Mouse (Mus musculus): Measurements from ENCODE around the gene Gfap. TPM values are rescaled to one million over a fixed set of nuclear protein-coding genes. Genes with fewer than 3 reads are reported as not detected.

The Gfap gene
- total and polyA plus RNA-seq, 3 experiments, result not detected

- dilution Hi-C loops (cut with MboI; ENCODE audit: extremely low pct_ligation_motif_present, extremely low pct_unique_long_range_greater_than_20kb, low sequenced_read_pairs), result no loop called here
- TF ChIP-seq MAX (IDR thresholded peaks at IDR 0.05; ENCODE audit: low read length) (no peak), UBTF (IDR thresholded peaks at IDR 0.05; ENCODE audit: low read depth, low read length) (no peak), HCFC1 (IDR thresholded peaks at IDR 0.05; ENCODE audit: low read depth, low read length) (no peak), SIN3A (IDR thresholded peaks at IDR 0.05; ENCODE audit: low read length) (no peak), POLR2A (IDR thresholded peaks at IDR 0.05; ENCODE audit: low read depth, low read length) (no peak), RAD21 (IDR thresholded peaks at IDR 0.05; ENCODE audit: low read depth, low read length) (no peak)
Observed at GRCm38 (mm10) chr11:102874801-102875334, 25.8 kb downstream of the Gfap start.

DNA sequence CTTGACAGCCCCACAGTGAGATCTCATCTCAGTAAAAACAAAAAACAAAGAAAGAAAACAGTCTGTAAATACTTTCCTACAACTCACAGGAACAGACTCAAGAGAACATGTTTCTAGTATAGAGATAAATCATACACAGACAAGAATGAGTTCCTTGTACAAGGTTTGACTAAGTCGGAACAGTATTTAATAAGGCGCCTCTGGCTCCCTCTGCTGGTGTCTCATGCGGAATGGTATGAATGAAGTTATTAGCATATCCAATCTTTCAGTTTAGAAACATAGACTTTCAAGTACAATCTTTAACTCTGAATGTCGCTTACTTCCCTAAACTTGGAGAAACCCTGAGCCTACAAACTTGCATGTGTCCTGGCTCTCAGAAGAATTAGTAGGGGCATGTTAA is 36.4 kb downstream of the Gfap start:
- Histone ChIP-seq H3K9ac (ENCODE audit: insufficient read depth, low read depth) (no peak overlapping the region), H3K4me1 (ENCODE audit: control insufficient read depth in 1 of 2, insufficient read depth in 2 of 2) (no peaks in the 10 kb centered on the region), H3K4me3 (replicated peaks in 1 of 3; ENCODE audit: low read depth in 2 of 3, low read length in 2 of 3, poor library complexity in 1 of 3) (no peak overlapping the region), H3K36me3 (replicated peaks in 1 of 2; ENCODE audit: control insufficient read depth in 1 of 2, insufficient read depth in 1 of 2, low read length in 1 of 2) (peaks cover 80 to 96% of the 10 kb centered on the region in 2 experiments), H3K79me2 (replicated peaks; ENCODE audit: control insufficient read depth, extremely low read depth, insufficient read depth, poor library complexity, severe bottlenecking) (no peaks in the 10 kb centered on the region), H3K4me2 (ENCODE audit: insufficient read depth, low read depth, poor library complexity, severe bottlenecking) (no peak overlapping the region), H3K9me3 (replicated peaks; ENCODE audit: low read length) (no peaks in the 10 kb centered on the region), H3K27me3 (replicated peaks) (no peaks in the 10 kb centered on the region), H3K27ac (ENCODE audit: insufficient read depth, low read depth) (no peak overlapping the region)
- dilution Hi-C loops (cut with MboI; ENCODE audit: extremely low pct_ligation_motif_present, extremely low pct_unique_long_range_greater_than_20kb, low sequenced_read_pairs) (no loop called here), in situ Hi-C loops (cut with MboI; ENCODE audit: low pct_ligation_motif_present, low pct_unique_long_range_greater_than_20kb, low sequenced_read_pairs) (loop anchor here (10.0 kb wide), 1 partner anchor 89 kb away; no protein-coding TSS in a partner anchor)
- no peak for TF ChIP-seq BHLHE40 (IDR thresholded peaks at IDR 0.05; ENCODE audit: low read depth, low read length)
- TF ChIP-seq SMC3 (IDR thresholded peaks at IDR 0.05; ENCODE audit: low read depth, low read length), result peak; percentile 70
- TF ChIP-seq POLR2A (IDR thresholded peaks at IDR 0.05; ENCODE audit: low read depth, low read length), result no peak
- TF ChIP-seq CTCF (conservative IDR thresholded peaks at IDR 0.05 in 1 of 2, IDR thresholded peaks at IDR 0.05 in 1 of 2; ENCODE audit: low read depth in 2 of 2, low read length in 2 of 2), result peak; percentile 48 to 83; a peak in 3 of 4 replicates
- TF ChIP-seq E2F4 (IDR thresholded peaks at IDR 0.05; ENCODE audit: insufficient replicate concordance, low read depth, low read length), result no peak
- TF ChIP-seq RAD21 (IDR thresholded peaks at IDR 0.05; ENCODE audit: low read depth, low read length), result peak; percentile 52
- DNase-seq (ENCODE audit: extremely low read depth), result peak; percentile 70

More at GRCm38 (mm10) chr11:102874801-102875334, 25.8 kb downstream of the Gfap start:
- peaks cover 46 to 78% of the 10 kb centered on the region in 2 experiments for H3K36me3 ChIP-seq (replicated peaks in 1 of 2; ENCODE audit: control insufficient read depth in 1 of 2, insufficient read depth in 1 of 2, low read length in 1 of 2)
- H3K9ac ChIP-seq (ENCODE audit: insufficient read depth, low read depth), result no peak overlapping the region
- no peak overlapping the region for H3K27ac ChIP-seq (ENCODE audit: insufficient read depth, low read depth)
- H3K79me2 ChIP-seq (replicated peaks; ENCODE audit: control insufficient read depth, extremely low read depth, insufficient read depth, poor library complexity, severe bottlenecking), result peaks cover 22% of the 10 kb centered on the region
- H3K27me3 ChIP-seq (replicated peaks), result no peaks in the 10 kb centered on the region
- no peaks in the 10 kb centered on the region for H3K9me3 ChIP-seq (replicated peaks; ENCODE audit: low read length)
- in situ Hi-C loops (cut with MboI; ENCODE audit: low pct_ligation_motif_present, low pct_unique_long_range_greater_than_20kb, low sequenced_read_pairs), result no loop called here
- H3K4me2 ChIP-seq (ENCODE audit: insufficient read depth, low read depth, poor library complexity, severe bottlenecking), result no peak overlapping the region
- no peak for DNase-seq (ENCODE audit: extremely low read depth)
- no peak overlapping the region for H3K4me3 ChIP-seq (replicated peaks in 1 of 3; ENCODE audit: low read depth in 2 of 3, low read length in 2 of 3, poor library complexity in 1 of 3)
- H3K4me1 ChIP-seq (ENCODE audit: control insufficient read depth in 1 of 2, insufficient read depth in 2 of 2), result peaks cover 6 to 14% of the 10 kb centered on the region in 2 experiments

GRCm38 (mm10) chr11:102859933-102860332 is 40.8 kb downstream of the Gfap start:
- in situ Hi-C loops (cut with MboI; ENCODE audit: low pct_ligation_motif_present, low pct_unique_long_range_greater_than_20kb, low sequenced_read_pairs), result loop anchor here (10.0 kb wide), 1 partner anchor 85 kb away; no protein-coding TSS in a partner anchor
- H3K36me3 ChIP-seq (replicated peaks in 1 of 2; ENCODE audit: control insufficient read depth in 1 of 2, insufficient read depth in 1 of 2, low read length in 1 of 2), result peaks cover 88 to 98% of the 10 kb centered on the region in 2 experiments
- no peak for DNase-seq (ENCODE audit: extremely low read depth)
- no peaks in the 10 kb centered on the region for H3K9me3 ChIP-seq (replicated peaks; ENCODE audit: low read length)
- no peak overlapping the region for H3K4me2 ChIP-seq (ENCODE audit: insufficient read depth, low read depth, poor library complexity, severe bottlenecking)
- no peak overlapping the region for H3K27ac ChIP-seq (ENCODE audit: insufficient read depth, low read depth)
- H3K9ac ChIP-seq (ENCODE audit: insufficient read depth, low read depth), result no peak overlapping the region
- dilution Hi-C loops (cut with MboI; ENCODE audit: extremely low pct_ligation_motif_present, extremely low pct_unique_long_range_greater_than_20kb, low sequenced_read_pairs), result no loop called here
- H3K27me3 ChIP-seq (replicated peaks), result no peaks in the 10 kb centered on the region
- no peaks in the 10 kb centered on the region for H3K79me2 ChIP-seq (replicated peaks; ENCODE audit: control insufficient read depth, extremely low read depth, insufficient read depth, poor library complexity, severe bottlenecking)
- H3K4me1 ChIP-seq (ENCODE audit: control insufficient read depth in 1 of 2, insufficient read depth in 2 of 2), result no peaks in the 10 kb centered on the region
- H3K4me3 ChIP-seq (replicated peaks in 1 of 3; ENCODE audit: low read depth in 2 of 3, low read length in 2 of 3, poor library complexity in 1 of 3), result no peak overlapping the region
- TF ChIP-seq ETS1 (conservative IDR thresholded peaks at IDR 0.05; ENCODE audit: low read depth, low read length), result no peak
- no peak for TF ChIP-seq RCOR1 (conservative IDR thresholded peaks at IDR 0.05; ENCODE audit: low read depth, low read length)
- no peak for TF ChIP-seq NRF1 (IDR thresholded peaks at IDR 0.05; ENCODE audit: low read depth, low read length)
- no peak for TF ChIP-seq ZMIZ1 (IDR thresholded peaks at IDR 0.05; ENCODE audit: low read depth, low read length)
- TF ChIP-seq MEF2A (IDR thresholded peaks at IDR 0.05; ENCODE audit: borderline replicate concordance, low read depth, low read length), result no peak
- TF ChIP-seq CHD1 (IDR thresholded peaks at IDR 0.05; ENCODE audit: low read depth, low read length), result no peak
- TF ChIP-seq USF1 (IDR thresholded peaks at IDR 0.05; ENCODE audit: low read depth, low read length), result no peak
- no peak for TF ChIP-seq MAX (IDR thresholded peaks at IDR 0.05; ENCODE audit: low read length)
- no peak for TF ChIP-seq E2F4 (IDR thresholded peaks at IDR 0.05; ENCODE audit: insufficient replicate concordance, low read depth, low read length)
- no peak for TF ChIP-seq UBTF (IDR thresholded peaks at IDR 0.05; ENCODE audit: low read depth, low read length)
- no peak for TF ChIP-seq NELFE (IDR thresholded peaks at IDR 0.05; ENCODE audit: low read depth, low read length)
- TF ChIP-seq MAZ (IDR thresholded peaks at IDR 0.05; ENCODE audit: low read depth, low read length), result no peak
- TF ChIP-seq PAX5 (IDR thresholded peaks at IDR 0.05; ENCODE audit: low read length), result no peak
- no peak for TF ChIP-seq MXI1 (IDR thresholded peaks at IDR 0.05; ENCODE audit: low read depth, low read length)
- TF ChIP-seq TCF12 (IDR thresholded peaks at IDR 0.05; ENCODE audit: low read depth, low read length), result no peak
- TF ChIP-seq ZKSCAN1 (IDR thresholded peaks at IDR 0.05; ENCODE audit: borderline replicate concordance, low read depth, low read length), result no peak
- no peak for TF ChIP-seq GABPA (IDR thresholded peaks at IDR 0.05; ENCODE audit: insufficient replicate concordance, low read depth, low read length)
- no peak for TF ChIP-seq JUN (IDR thresholded peaks at IDR 0.05; ENCODE audit: insufficient read depth, low read depth, low read length)

Data from CH12.LX (cell line).